Mouse (Mus musculus) spleen, adult 2 months (tissue): Measurements from ENCODE around the gene Plch2.

ENCODE experiments used
- CTCF ChIP-seq: fragments of 200-500 bp; IDR thresholded peaks from 2 replicates; pipeline ENCODE4 v1.5.1; 2011; ENCODE audit warnings: mild to moderate bottlenecking, inconsistent platforms; ENCODE audit not compliant: insufficient read depth, insufficient read length, insufficient replicate concordance; ENCODE audit errors: extremely low read depth
- POLR2A ChIP-seq: fragments of 200-500 bp; IDR thresholded peaks from 2 replicates; pipeline ENCODE4 v1.6.1; 2011; ENCODE audit warnings: low read depth, low read length, inconsistent platforms

DNA sequence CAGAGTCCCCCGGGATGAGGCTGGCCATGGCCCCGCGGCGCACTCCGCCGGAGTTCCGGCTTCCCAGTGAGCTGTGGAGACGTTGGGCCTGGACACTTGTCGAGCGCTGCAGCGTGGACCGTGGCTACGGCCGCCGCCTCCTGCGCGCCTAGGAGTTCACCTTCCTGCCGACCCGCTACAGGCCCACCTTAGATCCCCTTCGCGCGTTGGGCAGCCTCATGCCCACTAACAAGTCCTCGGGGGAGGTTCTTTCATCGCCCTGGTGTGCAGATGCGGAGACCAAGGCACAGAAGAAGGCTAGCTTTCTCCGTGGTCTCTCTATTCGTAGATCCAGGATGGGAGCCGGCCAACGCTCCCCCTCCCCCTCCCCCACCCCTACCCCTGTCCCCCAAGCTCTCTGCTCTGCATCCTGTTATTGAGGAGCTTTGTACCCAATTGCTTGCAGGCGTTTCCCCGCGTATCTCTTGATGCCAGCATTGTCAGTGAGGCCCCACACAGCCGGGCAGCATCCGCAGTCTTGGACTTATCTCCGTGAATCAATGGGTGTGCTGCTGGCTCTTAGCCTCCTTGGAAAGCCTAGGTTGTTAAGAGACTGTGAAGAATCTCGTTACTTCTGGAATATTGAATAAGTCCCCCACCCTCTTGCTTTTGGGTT is 91.9 kb downstream of the Plch2 start:
- TF ChIP-seq POLR2A (no peak), CTCF (no peak)
